Mouse (Mus musculus) adrenal gland, postnatal 36 days (tissue): ENCODE results near the gene Efnb2. TPM values are rescaled to one million over a fixed set of nuclear protein-coding genes. Genes with fewer than 3 reads are reported as not detected.

Experiments used
- DNase-seq, 2 experiments: peaks; one replicate each; pipeline ENCODE4 v3.0.0; 2021; ENCODE audit warnings: mixed read lengths in 1 of 2
- microRNA-seq: library from miRNA; unstranded; fragments of <30 nt; microRNA quantifications from one replicate; pipeline ENCODE4 v1.2.0, GENCODE M21; 2021
- total RNA-seq, 2 experiments: library from RNA; stranded (reverse); gene quantifications; 2 replicates each; pipeline ENCODE4 v1.2.3; 2021

Gene Efnb2
- total RNA-seq, 2 experiments from 2014 or later = 12.5 to 33.4 TPM

DNA sequence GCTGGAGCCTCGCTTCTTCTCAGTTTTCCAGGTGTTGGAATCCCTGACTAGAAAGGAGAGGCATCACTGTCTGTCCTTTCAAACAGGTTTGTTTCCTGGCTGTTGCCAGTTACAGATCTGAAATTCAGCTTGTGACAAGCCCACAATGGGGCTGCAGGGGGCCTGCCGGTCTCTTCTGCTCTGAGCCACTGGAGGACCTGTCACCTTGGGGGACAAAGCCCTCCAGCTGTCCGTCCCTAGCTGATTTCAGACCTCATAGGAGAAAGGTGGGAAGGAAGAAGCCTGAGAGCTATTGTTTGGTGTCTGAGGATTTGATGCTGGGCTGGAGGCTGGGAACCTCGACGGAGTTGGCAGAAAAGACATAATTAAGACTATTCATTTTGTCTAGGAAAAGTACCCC lies 88.8 kb downstream of the Efnb2 start:
- no peak for DNase-seq

DNA sequence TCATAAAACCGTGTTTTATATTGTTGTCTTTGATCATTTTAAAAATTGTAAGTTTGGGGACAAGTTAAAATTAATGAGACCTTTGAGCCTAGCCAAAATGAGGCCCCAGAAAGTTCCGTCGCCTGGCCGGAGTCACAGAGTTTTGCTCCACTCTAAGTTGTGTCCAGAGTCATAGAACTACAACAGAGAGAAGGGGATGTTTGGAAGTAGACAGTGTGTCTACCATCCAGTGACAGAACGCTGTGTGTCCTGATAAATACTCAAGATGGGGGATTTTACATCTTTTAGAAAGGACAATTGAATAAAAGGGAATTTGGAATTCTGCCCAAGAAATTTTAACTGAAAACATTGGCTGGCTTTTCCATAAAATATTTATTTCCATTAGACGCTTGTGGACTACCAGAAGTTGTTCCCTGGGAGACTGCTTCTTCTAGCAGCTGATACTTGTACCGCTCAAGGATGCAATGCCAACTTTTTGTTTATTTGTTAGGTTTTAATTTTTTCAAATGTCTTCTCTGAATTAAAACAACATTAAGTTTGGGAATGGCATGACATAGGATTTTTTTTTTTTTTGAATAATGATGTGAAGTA lies 89.3 kb downstream of the Efnb2 start:
- no peak for DNase-seq

DNA sequence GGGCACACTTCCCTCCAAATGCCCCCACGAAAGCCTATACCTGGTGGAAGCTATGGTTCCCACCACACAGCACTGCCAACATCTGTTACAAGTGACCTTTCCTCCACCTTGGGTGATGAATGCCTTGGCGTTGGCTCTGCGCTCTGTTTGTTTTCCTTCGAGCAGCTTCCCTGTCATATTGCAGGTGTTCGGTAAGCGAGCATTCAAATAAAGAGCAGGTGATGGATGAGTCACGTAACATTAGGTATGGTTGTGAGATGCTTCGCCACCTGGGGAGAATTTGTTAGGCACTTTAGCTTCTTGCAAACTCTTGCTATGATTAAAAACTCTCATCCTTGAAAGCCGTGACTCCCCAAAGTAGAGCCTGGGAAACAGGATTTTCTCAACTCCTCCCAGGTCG lies 91.8 kb downstream of the Efnb2 start:
- no peak for DNase-seq

DNA sequence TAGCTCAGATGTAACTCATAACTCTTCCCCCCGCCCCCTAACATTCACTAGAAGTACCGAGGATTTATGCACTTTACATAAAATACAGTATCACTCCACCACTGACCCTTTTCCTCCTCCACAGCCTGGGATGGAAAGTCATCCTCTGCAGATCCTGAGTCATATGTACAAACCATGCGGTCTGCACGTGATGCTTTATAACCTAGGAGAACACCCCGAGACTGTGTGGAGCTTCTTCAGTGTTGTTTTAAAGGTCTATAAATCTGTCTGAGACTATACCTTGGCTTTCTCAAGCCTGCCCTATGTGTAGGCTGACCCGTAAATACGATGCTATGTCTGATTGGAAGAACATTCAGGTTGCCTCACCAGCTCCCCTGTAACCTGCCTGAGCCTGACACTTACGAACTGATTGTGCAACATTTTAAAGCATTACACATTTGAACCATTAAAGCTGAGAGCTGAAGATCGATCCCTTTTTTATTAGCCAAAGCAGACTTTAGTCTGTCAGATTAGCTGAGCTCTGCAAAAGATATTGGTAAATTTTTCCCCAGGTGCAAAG lies 92.7 kb downstream of the Efnb2 start:
- DNase-seq = no peak

Small RNAs within 50 kb of the gene (microRNA-seq; reads per million reads assigned to microRNA genes)
- 1.7 reads per million for gene Mir7654

Other genes with a start within 250 kb of the Efnb2 start
- 10 to 100 TPM; 56.7 to 67.4 TPM for gene Arglu1, start 29.3 kb upstream of the Efnb2 start, total RNA-seq